Mouse (Mus musculus) ES-E14 (cell line): ENCODE data around the gene Olfr97. TPM values are rescaled to one million over a fixed set of nuclear protein-coding genes. Genes with fewer than 3 reads are reported as not detected.

Experiments used
- DNase-seq: peaks from one replicate; pipeline ENCODE4 v3.0.0-alpha.2; 2013; ENCODE audit warnings: low read depth, low spot score
- H3K27ac ChIP-seq: 2 replicates; pipeline ENCODE4 v1.5.1; 2012; ENCODE audit warnings: low read depth, mild to moderate bottlenecking, low read length, moderate library complexity, mixed read lengths; ENCODE audit not compliant: poor library complexity, insufficient read depth, severe bottlenecking
- H3K36me3 ChIP-seq: 2 replicates; pipeline ENCODE4 v1.6.1; 2012; ENCODE audit warnings: mild to moderate bottlenecking, low read length, moderate library complexity, mixed read lengths; ENCODE audit not compliant: control insufficient read depth, poor library complexity, insufficient read depth, severe bottlenecking
- H3K4me1 ChIP-seq, 2 experiments: fragments of 150-350 bp in 1 of 2; sonication (generic) in 1 of 2; 2 replicates each; pipeline ENCODE4 v1.6.1; 2012; ENCODE audit warnings: low read length in 2 of 2, mild to moderate bottlenecking in 1 of 2, mixed read lengths in 1 of 2; ENCODE audit not compliant: control insufficient read depth in 2 of 2, insufficient read depth in 2 of 2, poor library complexity in 1 of 2
- H3K4me3 ChIP-seq, 2 experiments: fragments of 150-350 bp in 1 of 2; sonication (generic) in 1 of 2; 2 replicates each; pipeline ENCODE4 v1.5.1; 2012; ENCODE audit warnings: low read length in 2 of 2, low read depth in 1 of 2, mild to moderate bottlenecking in 1 of 2, mixed read lengths in 1 of 2; ENCODE audit not compliant: insufficient read depth in 1 of 2, poor library complexity in 1 of 2, severe bottlenecking in 1 of 2
- H3K9ac ChIP-seq: 2 replicates; pipeline ENCODE4 v1.6.1; 2012; ENCODE audit warnings: low read depth, mild to moderate bottlenecking, low read length, mixed read lengths; ENCODE audit not compliant: poor library complexity, insufficient read depth, severe bottlenecking
- H3K9me3 ChIP-seq: fragments of 150-350 bp; sonication (generic); 2 replicates; pipeline ENCODE4 v1.6.1; 2012; ENCODE audit warnings: low read depth, mild to moderate bottlenecking, low read length; ENCODE audit not compliant: control insufficient read depth, insufficient read depth
- CHD2 ChIP-seq: IDR thresholded peaks from 2 replicates; pipeline ENCODE4 v1.6.1; 2014; ENCODE audit warnings: mild to moderate bottlenecking, low read depth, low read length, inconsistent platforms
- HCFC1 ChIP-seq: IDR thresholded peaks from 2 replicates; pipeline ENCODE4 v1.6.1; 2012; ENCODE audit warnings: low read length, inconsistent platforms, borderline replicate concordance; ENCODE audit not compliant: insufficient read depth
- MAFK ChIP-seq: IDR thresholded peaks from 2 replicates; pipeline ENCODE4 v1.6.1; 2014; ENCODE audit warnings: mild to moderate bottlenecking, low read depth, low read length, inconsistent platforms; ENCODE audit not compliant: insufficient read depth
- ZC3H11A ChIP-seq: IDR thresholded peaks from 2 replicates; pipeline ENCODE4 v1.6.1; 2012; ENCODE audit warnings: low read depth, mild to moderate bottlenecking, inconsistent platforms, low read length, borderline replicate concordance
- ZNF384 ChIP-seq: IDR thresholded peaks from 2 replicates; pipeline ENCODE4 v1.6.1; 2012; ENCODE audit warnings: low read depth, low read length, inconsistent platforms
- in situ Hi-C, 2 experiments: fragments of 600-800 bp; cut with MboI; formaldehyde crosslinking; loops; one replicate each; pipeline ENCODE4 v1.15.1; 2025; ENCODE audit warnings: low sequenced_read_pairs in 2 of 2, inconsistent platforms in 1 of 2; ENCODE audit not compliant: unreplicated experiment in 2 of 2
- total RNA-seq: library from RNA; depleted of rRNA; stranded (reverse); fragments of 300-350 nt; gene quantifications from 2 replicates; pipeline ENCODE4 v1.2.3, GENCODE M21; 2012

Gene Olfr97
- total RNA-seq, 1 experiment = not detected

DNA sequence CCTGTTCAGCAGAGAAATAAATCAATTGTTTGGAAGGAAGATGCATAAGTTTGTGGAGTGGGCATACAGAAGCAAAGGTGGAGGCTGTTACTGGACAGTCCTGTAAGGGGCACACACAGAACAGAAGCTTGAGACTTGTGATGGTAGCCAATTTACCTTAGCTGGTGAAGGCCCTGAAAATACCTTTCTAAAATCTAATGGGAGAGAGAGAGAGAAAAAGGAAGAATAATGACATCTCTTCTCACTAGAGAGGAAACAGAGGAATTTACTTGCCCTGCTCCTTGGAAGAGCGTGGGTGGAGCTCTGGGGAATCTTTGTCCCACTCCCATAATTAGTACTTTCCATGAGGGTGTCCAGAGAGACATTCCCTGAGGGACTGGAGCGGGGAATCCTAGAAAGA lies 36.2 kb downstream of the Olfr97 start, which contains the start of gene Olfr94:
Olfr94 (minus strand) TSS at position 101 of the 400 bp plus-strand sequence.
- Histone ChIP-seq H3K4me3 (no peak within 1 kb of the TSS), H3K9me3 (no peaks in the 10 kb centered on the region), H3K9ac (no peak within 1 kb of the TSS), H3K4me1 (peaks cover 1 to 4% of the 10 kb centered on the region in 2 experiments; a peak in 1 of 4 replicates), H3K27ac (no peak within 1 kb of the TSS), H3K36me3 (no peaks in the 10 kb centered on the region)
- no peak for DNase-seq
- in situ Hi-C loops = loop anchor here (5.0 to 10.0 kb wide), 2 partner anchors 306 to 309 kb away; partner anchors contain the start of genes Trim40 (in 2 of the 2) and Trim31 (in 1 of the 2)
- no peak for TF ChIP-seq CHD2
- TF ChIP-seq ZC3H11A = no peak
- no peak for TF ChIP-seq HCFC1
- no peak for TF ChIP-seq ZNF384
- TF ChIP-seq MAFK = no peak

- H3K4me1 ChIP-seq = peaks cover 1 to 4% of the 10 kb centered on the region in 2 experiments; a peak in 1 of 4 replicates
- no peaks in the 10 kb centered on the region for H3K9me3 ChIP-seq
- no peak for TF ChIP-seq CHD2
- TF ChIP-seq HCFC1 = no peak
- no peak for TF ChIP-seq ZNF384
- no peak for TF ChIP-seq MAFK
- TF ChIP-seq ZC3H11A = no peak
- H3K36me3 ChIP-seq = no peaks in the 10 kb centered on the region
- H3K9ac ChIP-seq = peak overlapping the region; percentile 31
- H3K4me3 ChIP-seq = peak overlapping the region; percentile 71 to 73
- in situ Hi-C loops = no loop called here
- no peak for DNase-seq
- H3K27ac ChIP-seq = no peak overlapping the region
Measured at GRCm38 (mm10) chr17:37196845-37197724, 40.0 kb downstream of the Olfr97 start.

DNA sequence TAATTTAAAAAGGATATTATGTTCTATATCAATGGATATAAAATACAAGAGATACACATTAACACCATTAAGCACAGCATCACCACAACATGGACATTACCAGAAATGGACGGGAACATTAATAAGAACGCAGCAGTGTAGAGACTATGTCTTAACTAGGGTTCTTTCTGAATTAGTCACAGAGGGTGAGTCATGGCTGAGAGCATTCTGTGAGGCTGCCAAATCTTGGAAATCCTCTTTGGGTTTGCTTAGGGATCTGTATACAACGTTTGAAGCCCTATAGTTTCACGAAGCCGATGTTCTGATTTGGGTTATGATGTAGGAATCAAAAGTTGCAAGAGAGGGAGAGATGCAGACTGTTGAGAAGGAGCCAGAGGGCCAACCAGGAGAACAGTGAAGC lies 42.3 kb downstream of the Olfr97 start:
- no peak overlapping the region for H3K27ac ChIP-seq
- H3K36me3 ChIP-seq = no peaks in the 10 kb centered on the region
- DNase-seq = no peak
- H3K9me3 ChIP-seq = no peaks in the 10 kb centered on the region
- in situ Hi-C loops = no loop called here
- peaks cover 1 to 4% of the 10 kb centered on the region in 2 experiments; a peak in 1 of 4 replicates for H3K4me1 ChIP-seq
- H3K4me3 ChIP-seq = no peak overlapping the region
- TF ChIP-seq ZNF384 (no peak), MAFK (no peak), HCFC1 (no peak), CHD2 (no peak), ZC3H11A (no peak)
- H3K9ac ChIP-seq = no peak overlapping the region

- no peak within 1 kb of the TSS for H3K9ac ChIP-seq
- no peak for TF ChIP-seq ZC3H11A
- no peak for TF ChIP-seq HCFC1
- no peak for TF ChIP-seq MAFK
- no peak for TF ChIP-seq ZNF384
- no peak for TF ChIP-seq CHD2
- DNase-seq = no peak
Measured at GRCm38 (mm10) chr17:37193656-37194055, 43.5 kb downstream of the Olfr97 start, which contains the start of gene Ubd. Ubd (plus strand) TSS chr17:37193892.

More at GRCm38 (mm10) chr17:37193656-37194055, 43.5 kb downstream of the Olfr97 start, which contains the start of gene Ubd:
- Histone ChIP-seq H3K4me1 (peaks cover 1 to 4% of the 10 kb centered on the region in 2 experiments; a peak in 1 of 4 replicates), H3K36me3 (no peaks in the 10 kb centered on the region), H3K27ac (no peak within 1 kb of the TSS), H3K4me3 (no peak within 1 kb of the TSS), H3K9me3 (no peaks in the 10 kb centered on the region)
- in situ Hi-C loops = no loop called here
